Mouse (Mus musculus) layer of hippocampus, adult 9-11 months (tissue): ENCODE data around the gene Hao2.

Experiments used
- DNase-seq: peaks from one replicate; pipeline ENCODE4 v3.0.0; 2022

Gene Hao2

GRCm38 (mm10) chr3:98893057-98893772, at the start of gene Hao2:
Gene Hao2, minus strand, starts transcription at chr3:98893239.
- no peak for DNase-seq

GRCm38 (mm10) chr3:98941601-98942000, 48.6 kb upstream of the Hao2 start:
- DNase-seq, result no peak

- peak; percentile 2 for DNase-seq
These were observed 48.1 kb upstream of the Hao2 start for GRCm38 (mm10) chr3:98941066-98941551.

GRCm38 (mm10) chr3:98940225-98940624, 47.2 kb upstream of the Hao2 start:
- DNase-seq, result no peak

- no peak for DNase-seq
These were observed 43.4 kb upstream of the Hao2 start for GRCm38 (mm10) chr3:98936446-98936845.

GRCm38 (mm10) chr3:98934601-98935000, 41.6 kb upstream of the Hao2 start:
- DNase-seq, result no peak

GRCm38 (mm10) chr3:98934041-98934440, 41.0 kb upstream of the Hao2 start:
- DNase-seq, result no peak

GRCm38 (mm10) chr3:98932421-98932820, 39.4 kb upstream of the Hao2 start:
- no peak for DNase-seq

- no peak for DNase-seq
These were observed 38.8 kb upstream of the Hao2 start for GRCm38 (mm10) chr3:98931836-98932235.

GRCm38 (mm10) chr3:98920417-98920816, 27.4 kb upstream of the Hao2 start:
- no peak for DNase-seq

- DNase-seq, result no peak
These were observed 24.2 kb upstream of the Hao2 start for GRCm38 (mm10) chr3:98917260-98917659.

- DNase-seq, result no peak
These were observed 23.8 kb upstream of the Hao2 start for GRCm38 (mm10) chr3:98916856-98917255.

GRCm38 (mm10) chr3:98915659-98916058, 22.6 kb upstream of the Hao2 start:
- peak; percentile 30 for DNase-seq

- DNase-seq, result no peak
These were observed 20.6 kb upstream of the Hao2 start for GRCm38 (mm10) chr3:98913591-98913990.

- no peak for DNase-seq
These were observed 4.6 kb upstream of the Hao2 start for GRCm38 (mm10) chr3:98897606-98898005.

- DNase-seq, result no peak
These were observed 2.1 kb upstream of the Hao2 start for GRCm38 (mm10) chr3:98895071-98895601.

GRCm38 (mm10) chr3:98890430-98890829, 2.6 kb downstream of the Hao2 start:
- DNase-seq, result no peak

- no peak for DNase-seq
These were observed 4.8 kb downstream of the Hao2 start for GRCm38 (mm10) chr3:98888206-98888605.

GRCm38 (mm10) chr3:98880831-98881230, 12.2 kb downstream of the Hao2 start:
- DNase-seq, result no peak

GRCm38 (mm10) chr3:98880216-98880615, 12.8 kb downstream of the Hao2 start:
- DNase-seq, result no peak

- DNase-seq, result no peak
These were observed 24.8 kb downstream of the Hao2 start for GRCm38 (mm10) chr3:98868219-98868618.

- DNase-seq, result no peak
These were observed 30.2 kb downstream of the Hao2 start for GRCm38 (mm10) chr3:98862800-98863199.

- no peak for DNase-seq
These were observed 33.5 kb downstream of the Hao2 start, which contains the start of gene Hsd3b1 for GRCm38 (mm10) chr3:98859576-98859975. Gene Hsd3b1, minus strand, starts transcription at chr3:98859794.

- no peak for DNase-seq
These were observed 35.0 kb downstream of the Hao2 start for GRCm38 (mm10) chr3:98858051-98858450.

GRCm38 (mm10) chr3:98856892-98857291, 36.1 kb downstream of the Hao2 start:
- DNase-seq, result no peak
